Mouse (Mus musculus): ENCODE measurements around the gene Paics.
A peak's percentile ranks its signal among the peaks of the same experiment; 100 is the strongest.

Gene Paics

DNA sequence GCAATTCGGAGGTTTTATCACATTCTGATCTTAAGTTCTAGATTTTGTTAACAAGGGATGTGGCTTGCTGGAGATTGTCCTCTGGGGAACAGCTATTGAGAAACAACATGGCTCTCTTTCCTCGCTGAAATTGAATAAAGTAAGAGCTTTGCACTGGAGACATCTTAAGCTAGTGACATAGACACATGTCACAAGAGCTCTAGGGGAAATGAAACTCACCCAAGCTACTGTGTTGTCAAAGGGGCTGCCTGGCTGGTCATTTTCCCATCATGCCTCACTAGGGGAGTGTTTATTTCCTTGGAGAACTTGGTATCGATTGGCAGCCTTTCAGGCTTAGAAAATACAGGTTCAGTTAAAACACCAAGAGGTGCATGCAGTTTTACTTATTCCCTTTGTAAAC is 62.1 kb downstream of the Paics start:
- DNase-seq = no peak

DNA sequence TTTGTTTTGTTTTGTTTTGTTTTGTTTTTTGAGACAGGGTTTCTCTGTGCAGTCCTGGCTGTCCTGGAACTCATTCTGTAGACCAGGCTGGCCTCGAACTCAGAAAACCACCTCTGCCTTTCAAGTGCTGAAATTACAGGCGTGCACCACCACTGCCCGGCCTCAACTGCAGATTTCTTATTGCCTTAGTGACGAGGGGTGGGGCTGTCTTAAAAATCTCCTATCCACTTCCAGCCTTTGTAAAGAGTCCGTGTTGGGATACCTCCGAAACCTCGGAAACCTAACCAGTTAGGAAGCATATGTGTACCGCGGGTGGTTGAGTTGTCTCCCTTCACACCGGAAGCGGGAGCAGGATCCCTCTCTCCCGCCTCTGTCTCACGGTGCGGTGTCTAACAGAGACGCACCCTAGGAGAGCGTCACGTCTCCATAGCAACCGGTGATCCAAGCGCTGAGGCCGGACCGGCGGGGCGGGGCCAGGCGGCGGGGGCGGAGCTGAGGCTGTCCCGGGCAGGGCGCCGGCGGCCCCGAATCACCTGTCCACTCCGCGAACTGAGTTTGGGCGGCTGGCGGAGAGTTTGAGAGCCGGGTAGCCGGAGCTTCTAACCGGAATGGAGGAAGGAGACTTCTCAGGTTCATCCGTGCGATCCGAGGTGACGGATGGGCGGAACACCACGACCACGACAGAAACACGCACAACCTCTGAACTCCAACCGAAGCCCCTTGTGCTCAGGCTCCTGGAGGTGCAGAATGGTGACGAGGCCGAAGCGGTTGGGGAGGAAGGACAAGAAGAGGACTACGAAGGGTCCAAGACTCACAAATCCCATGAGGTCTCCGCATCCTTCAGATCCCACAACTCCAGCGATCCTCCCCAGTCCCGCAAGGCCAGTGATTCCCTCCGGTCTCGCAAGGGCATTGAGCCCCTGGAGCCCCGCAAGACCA is 64.7 kb downstream of the Paics start, which contains the start of gene Thegl:
Gene Thegl, plus strand, starts transcription at position 480 of the 939 bp plus-strand sequence.
- DNase-seq = peak; percentile 79 to 85
